Mouse (Mus musculus): ENCODE data around the gene Inpp5f. TPM values are rescaled to one million over a fixed set of nuclear protein-coding genes. Genes with fewer than 3 reads are reported as not detected.
A peak's percentile ranks its signal among the peaks of the same experiment; 100 is the strongest.
"Not testable (repeated sequence)": the region's sequence is repeated elsewhere in the genome, so short reads cannot be mapped to it uniquely, and the experiment has no call there.

The Inpp5f gene
- total RNA-seq, 2 experiments from 2014 or later: 8.9 to 9.9 TPM

DNA sequence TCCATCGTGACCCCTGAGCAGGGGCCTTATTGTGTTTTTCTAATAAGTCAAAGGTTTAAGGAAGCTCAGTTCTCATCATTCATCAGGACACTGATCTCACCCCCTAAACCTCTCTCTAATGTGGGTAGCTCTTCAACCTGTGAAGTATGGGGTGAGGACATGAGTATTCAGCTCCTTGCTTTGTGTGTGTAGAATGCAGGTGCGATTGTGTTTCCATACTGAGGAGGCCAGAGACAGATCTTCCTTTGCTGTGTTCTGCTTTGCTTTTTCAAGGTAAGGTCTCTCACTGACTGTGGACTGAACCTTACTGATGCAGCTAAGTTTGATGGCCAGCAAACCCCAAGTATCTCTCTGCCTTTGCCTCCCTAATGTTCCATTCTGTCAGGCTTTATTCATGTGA is 14.9 kb upstream of the Inpp5f start:
- DNase-seq: no peak

DNA sequence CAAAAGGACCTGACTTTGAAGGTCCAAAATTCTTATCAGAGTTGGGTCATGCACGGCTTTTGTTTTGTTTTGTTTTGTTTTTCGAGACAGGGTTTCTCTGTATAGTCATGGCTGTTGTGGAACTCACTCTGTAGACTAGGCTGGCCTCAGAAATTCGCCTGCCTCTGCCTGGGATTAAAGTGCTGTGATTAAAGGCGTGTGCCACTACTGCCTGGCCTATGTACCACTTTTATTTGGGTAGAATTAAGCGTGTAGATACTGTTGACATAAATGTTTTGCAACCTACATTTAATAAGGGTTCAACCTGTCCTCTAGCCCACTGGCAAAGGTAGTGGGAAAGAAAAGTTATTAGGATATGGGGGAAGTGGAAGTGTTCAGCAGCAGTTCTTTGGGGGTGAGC is 12.1 kb upstream of the Inpp5f start:
- DNase-seq: no peak

DNA sequence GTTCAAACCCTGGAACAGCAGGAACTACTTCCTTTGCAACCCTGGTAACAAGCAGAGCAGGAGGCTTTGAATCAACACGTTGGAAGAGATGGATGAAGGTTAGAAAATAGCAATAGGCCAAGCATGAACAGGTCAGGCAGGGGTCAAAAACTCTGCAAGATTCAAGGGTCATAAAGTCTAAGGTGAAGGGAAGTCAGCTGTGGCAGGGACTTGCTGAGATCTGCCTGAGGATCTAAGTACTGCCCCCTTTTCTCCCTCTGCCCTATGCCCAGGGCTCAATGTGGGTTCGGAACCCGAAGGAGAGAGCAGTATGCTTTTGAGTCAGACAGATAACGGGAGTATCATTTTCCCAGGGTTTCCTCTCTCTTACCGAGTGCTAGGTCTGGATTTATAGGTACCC is 9.3 kb upstream of the Inpp5f start:
- no peak for DNase-seq

DNA sequence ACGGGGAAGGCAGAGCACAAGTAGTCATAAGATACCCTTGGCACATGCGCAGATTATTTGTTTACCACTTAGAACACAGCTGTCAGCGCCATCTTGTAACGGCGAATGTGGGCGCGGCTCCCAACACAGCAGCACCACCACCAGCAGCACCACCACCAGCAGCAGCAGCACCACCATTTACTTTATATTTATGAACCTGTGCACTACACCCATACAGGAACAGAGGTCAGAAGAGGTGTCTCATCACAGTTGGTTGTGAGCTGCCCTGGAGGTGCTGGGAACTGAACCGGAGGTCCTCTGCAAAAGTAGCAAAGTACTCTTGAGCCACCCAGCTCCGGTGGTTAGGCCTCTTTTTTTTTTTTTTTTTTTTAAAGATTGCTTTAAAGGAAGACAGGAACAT is 1.2 kb upstream of the Inpp5f start:
- not testable (repeated sequence) for DNase-seq

DNA sequence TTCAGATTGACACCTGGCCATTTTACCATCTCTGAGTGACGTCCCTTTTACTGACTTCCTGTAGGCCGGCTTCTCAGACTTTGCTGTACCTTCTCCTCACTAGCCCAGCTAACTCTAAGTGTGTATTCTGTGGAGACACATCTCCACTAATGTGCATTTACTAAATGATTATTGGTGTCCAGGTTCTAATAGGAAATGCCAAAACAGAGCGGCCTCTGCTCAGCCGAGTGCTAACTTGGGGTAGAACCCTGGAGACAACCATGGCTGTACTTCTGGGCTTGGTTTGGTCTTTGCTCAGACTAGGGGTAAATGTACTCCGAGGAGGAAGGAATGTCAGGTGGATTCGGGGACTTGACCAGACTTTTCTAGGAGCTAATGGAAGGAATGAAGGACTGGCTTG is 638 bp upstream of the Inpp5f start:
- no peak for DNase-seq

DNA sequence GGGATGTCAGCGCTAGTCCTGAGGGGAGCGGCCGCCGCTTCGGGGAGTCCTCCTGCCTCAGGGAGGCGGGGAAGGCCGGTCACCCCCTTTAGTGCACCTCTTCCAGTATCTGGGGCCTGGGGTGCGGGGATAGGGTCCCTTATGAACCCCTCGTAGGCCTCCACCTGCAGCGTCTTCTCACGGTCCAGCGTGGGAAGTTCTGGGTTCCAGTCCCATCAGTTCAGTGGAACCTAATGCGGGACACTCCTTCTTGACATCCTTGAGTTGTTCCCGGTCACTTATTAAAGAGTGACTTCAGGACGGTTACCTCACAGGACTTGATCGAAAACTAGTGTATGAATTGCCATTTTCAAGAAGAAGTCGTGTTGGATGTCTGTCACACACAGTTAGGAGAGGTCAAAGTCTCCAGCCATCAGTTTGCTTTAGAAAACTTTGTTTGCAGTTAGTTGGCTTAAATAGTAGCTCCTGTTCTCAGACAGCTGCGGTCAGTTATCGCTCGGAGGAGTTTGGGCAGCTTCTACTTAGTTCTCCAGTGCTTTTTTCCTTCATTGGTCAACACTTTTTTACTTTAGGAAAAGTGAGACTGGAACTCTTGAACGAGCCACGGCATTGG is 777 bp downstream of the Inpp5f start:
- DNase-seq: no peak

DNA sequence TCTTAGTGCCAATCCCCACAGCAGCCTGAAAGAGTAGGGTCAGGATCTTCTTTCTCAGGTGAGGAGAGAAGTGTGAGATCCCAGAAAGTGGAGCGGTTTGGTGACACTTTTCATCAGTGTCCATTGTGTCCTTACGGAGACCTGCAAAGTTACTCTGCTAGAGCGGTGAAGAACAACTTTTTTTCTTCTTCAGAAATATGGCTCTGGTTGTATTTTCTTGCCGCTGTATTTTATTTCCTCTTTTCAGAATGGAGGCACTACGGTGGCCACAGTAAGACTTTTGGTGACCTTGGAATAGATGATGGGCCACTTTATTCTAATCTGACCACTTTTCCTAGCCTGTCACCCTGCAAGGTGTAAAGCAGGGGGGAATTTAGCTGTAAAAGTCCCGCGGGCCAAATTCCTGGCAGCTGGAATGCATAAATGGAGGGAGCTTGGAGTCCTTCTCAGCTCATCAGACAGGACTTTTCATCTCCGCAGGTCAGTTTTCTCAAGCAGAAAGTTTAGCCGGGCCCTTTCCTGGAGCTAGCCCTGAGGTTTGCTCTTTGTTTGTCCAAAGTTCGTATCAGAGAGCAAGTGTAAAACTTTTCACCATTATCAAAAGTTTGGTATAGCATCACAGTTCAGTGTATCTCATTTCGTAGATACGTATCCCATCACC is 1.5 kb downstream of the Inpp5f start:
- no peak for DNase-seq

DNA sequence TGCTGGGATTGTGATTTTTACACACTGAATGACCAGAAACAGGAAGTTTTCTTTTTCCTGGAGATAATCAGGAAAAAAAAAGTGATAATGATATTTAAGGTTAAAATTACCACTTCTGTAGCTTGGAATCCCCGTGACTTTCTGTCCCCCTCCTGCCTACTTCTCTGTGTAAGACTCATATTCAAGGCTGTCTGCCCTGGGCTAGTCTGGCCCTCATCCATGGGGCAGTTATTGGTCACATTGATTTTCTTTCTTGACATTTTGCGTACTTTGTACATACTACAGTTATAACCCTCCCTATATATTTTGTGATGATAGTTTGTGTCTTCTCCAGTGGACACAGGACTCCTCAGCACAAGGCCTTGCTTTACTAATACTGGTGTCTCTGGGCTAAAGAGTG is 2.5 kb downstream of the Inpp5f start:
- no peak for DNase-seq

DNA sequence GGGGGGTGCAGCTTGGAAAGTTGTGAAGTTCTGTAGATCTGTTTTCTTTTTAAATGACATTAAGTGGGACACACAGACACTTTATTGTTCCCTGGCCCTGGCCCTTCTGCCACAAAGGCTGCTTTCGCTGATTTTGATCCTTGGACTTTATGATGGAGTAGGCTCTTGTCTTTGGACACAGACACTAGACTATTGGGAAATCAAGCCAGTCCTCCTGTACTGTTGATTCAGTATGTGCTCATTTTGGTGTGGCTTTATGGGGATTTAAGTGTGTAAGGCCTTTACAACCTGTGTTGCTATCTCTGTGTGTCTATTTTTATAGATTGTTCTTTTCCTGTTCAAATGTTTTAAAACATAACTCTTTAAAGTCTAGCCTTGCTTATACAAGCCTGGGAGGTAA is 6.5 kb downstream of the Inpp5f start:
- DNase-seq: no peak

DNA sequence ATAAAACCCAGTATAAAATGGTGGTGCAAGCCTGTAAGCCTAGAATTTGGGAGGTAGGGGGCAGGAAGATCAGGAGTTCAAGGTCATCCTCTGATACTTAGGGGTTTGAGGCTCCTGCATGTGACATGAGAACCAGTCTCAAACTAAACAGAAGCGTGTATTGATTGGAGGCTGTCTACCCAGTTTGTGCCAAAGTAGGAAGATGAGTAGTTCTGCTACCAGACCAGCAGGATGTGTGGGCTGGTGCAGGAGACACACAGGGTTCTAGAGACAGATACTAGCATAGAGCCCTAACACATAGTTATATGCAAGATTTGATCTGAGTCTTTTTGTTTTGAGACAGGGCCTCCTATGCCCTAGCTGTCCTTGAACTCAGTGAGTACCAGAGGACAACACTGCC is 9.1 kb downstream of the Inpp5f start:
- DNase-seq: no peak

DNA sequence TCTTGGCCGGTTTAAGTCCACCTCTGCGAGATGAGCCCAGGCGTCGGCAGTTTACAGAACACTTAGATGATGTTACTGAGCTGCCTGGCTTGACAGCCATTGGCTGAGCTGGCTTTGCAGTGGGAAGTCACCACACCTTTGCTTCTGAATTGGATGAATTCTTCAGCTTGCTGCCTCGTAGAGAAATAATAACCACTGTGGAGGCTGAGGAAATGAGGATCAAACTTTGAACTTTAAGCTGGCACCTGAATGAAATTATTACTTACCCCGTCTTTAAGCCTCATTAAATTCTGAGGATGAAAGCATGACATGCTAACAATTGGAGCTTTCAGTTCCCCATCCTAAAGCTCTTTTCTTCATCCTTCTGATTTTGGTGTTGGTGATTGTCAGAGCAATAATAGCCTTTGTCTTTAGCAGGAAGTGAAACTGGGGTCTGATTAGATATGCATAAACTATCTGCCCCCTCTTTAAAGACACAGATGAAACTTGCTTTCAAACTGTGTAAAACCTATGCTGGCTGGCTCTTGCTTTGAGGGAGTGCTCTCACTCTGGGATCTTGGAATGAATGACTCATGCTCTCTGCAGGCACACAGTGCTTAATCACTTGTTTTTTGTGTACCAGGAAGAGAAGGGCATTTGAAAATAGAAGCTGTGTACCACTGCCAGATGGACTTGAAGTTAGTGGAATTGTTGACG is 11.3 kb downstream of the Inpp5f start:
- peak; percentile 17 for DNase-seq

DNA sequence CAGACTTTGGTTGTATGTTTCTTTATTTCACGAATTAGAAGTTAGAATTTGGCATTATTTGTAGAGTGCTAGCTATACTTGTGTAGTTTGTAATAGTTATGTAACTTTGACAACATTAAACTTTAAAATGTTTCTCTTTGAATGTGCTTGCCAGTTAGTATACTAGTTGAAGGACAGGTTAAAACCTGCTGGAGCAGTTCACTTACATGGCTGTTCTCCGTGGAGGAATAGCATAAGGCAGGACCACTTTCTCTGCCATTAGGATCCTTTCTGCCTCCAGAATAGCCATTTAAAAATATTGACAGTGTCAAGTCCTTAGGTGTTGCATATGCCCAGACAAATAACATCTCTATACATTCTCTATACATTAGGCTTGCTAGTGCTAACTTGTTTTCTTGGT is 11.9 kb downstream of the Inpp5f start:
- no peak for DNase-seq

DNA sequence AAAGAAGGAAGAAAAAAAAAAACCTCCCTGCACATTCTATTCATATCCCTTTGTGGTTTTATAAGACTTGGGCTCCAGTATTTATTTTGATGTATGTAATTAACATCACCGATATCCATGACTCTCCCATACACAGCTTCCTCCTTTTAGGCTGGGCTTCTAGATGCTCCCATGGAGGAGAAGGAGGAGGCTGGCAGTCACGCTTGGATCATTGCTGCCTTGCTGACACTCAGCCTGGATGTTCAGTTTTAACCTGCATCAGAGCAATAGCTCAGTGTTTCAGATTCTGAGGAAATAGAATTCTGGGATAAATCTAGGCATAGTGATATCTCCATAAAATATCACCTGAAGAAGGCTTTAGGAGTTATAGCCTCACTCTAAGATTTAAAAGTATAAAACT is 14.3 kb downstream of the Inpp5f start:
- no peak for DNase-seq

DNA sequence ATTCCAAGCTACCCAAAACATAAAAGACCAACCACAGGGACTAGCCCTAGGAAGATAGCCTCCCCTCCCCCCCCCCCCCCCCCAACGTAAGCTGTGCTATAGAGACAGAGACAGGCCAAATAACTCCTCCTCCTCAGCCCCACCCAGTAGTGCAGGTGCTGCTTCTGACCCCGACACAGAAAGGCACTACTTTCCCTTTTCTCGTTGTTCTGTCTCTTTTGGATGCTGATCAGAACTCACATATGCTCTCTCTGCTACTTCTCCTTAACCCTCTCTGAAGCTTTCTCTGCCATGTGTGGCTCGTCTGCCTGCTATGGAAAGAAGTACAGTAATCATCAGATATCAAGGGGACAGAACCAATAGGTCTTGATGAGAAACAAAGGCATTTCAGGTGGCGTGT is 15.5 kb downstream of the Inpp5f start:
- no peak for DNase-seq

DNA sequence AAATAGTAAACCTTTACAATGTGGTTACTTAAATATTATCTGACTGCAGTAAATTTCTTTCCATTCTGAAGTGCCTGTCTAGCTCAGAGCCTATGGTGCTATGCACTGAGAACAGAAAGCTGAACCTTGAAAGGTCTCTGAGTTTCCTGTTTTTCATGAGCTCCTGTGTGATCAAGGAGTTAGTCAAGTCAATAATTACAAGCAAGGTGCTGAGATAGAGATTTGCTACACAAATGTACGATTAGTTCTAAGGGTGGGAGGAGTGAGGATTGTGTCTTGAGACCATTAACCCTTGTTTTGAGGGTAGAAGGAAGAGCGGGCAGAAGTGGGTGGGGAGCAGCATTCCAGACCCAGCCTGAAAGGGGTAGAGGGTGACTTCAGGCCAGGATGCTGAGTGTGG is 16.1 kb downstream of the Inpp5f start:
- DNase-seq: no peak

DNA sequence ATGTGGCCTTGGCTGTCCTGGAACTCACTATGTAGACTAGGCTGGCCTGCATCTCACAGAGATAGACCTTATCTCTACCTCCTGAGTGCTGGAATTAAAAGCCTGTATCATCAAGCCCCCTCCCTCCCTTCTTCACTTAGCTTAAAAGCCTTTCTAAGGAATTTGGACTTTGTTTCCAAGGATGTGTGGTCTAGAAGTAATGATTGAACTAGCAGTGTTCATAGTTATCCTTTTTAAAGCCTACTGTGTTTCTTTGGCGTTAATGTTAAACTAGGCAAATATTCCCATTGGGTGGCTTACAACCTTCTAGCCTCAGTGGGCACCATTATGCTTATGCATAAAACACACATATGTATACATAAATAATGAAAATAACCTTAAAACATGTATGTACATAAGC is 16.6 kb downstream of the Inpp5f start:
- DNase-seq: no peak

DNA sequence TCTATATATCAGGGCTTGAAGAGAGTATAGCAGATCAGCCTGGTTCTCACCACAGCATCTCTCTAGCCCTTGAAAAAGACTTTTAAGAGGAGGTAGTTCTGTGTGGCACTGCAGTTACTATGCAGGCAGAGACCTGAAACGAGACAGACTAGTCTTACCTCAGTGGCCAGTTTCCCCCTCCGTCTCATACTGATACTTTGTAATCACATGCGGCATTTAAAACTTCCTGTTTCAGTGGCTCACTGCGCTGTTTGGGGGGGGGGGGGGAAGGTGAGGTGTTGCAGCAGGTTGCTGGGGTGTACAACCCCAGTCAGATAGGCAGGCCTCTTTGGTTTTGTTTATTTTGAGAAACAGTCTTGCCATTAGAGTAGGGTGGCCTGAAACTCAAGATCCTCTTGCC is 22.0 kb downstream of the Inpp5f start:
- DNase-seq: no peak

DNA sequence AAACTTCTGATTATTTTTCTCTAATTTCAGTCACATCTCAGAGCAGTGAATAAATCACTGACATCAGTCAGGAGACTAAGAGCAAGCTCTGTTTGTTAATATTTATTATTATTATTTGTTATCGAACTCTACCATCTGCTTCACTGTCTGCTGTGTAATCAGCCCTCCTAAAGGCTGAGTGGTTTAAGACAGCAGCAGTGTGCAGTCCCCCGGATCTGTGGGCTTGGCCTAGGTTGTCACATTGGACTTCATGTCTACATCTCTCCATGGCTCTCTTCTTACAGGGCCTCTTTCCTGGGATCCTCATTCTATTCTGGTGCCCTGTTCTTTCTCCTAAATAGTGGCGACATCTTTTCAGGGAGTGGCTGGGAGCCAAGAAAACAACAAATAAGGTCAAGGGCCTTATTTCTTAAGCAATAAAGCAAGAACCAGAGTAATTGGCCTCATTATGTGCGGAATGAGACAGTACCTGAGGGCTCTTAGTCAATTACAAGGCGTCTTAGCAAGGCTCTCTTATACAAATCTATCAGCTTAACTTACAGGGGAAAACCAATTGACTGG is 28.9 kb downstream of the Inpp5f start:
- no peak for DNase-seq

DNA sequence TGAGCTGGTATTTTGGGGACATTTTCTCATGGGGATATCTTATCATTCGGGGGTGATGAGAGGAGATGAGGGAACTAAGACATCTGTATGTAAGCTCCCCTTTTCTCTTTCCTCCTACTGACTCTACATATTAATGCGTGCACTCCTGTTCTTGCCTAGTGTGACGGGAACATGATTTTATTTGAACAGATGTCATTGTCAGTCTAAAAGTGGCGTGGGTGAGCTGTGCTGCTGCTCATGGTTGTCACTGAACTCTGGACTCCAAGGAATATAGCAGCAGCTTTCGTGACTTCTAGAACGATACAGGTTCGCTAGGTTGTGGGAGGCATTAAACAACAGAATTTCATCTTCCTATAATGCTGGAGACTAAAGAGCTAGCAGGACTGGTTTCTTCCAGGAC is 30.4 kb downstream of the Inpp5f start:
- no peak for DNase-seq

DNA sequence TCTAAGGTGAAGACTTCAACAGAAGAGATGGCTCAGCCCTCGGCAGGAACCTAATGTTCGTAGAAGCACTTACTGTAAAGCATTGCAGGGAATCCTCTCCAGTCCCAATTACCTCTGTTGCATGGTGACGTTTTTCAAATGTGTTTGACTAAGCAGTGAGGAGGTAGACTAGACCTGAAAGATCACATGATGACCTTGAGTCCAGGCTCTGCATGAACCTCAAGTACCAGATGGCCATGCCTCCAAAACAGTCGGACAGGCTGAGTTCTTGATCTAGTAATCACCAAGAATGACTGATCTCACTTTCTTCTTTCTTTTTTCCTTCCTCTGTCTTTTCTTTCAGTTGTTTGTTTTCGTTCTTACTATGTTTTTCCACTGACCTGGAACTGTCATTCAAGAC is 31.3 kb downstream of the Inpp5f start:
- no peak for DNase-seq

DNA sequence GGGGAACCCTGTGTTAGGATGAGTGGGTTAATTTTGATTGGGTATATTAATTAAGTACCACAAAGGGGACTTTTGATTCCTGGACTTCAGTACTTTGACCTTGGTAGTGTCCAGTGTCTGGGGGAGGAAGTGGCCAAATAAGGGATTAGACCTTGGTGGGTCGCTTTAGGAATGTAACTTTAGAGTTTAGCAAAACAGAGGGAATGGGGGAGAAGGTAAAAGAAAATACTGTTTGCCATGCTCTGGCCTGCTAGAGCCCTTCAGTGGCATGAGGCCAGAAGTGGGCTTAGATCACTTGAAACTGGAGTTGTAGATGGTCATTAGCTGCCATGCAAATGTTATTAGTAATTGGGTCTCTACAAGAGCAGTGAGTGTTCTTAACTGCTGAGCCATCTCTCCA is 45.8 kb downstream of the Inpp5f start:
- DNase-seq: no peak

DNA sequence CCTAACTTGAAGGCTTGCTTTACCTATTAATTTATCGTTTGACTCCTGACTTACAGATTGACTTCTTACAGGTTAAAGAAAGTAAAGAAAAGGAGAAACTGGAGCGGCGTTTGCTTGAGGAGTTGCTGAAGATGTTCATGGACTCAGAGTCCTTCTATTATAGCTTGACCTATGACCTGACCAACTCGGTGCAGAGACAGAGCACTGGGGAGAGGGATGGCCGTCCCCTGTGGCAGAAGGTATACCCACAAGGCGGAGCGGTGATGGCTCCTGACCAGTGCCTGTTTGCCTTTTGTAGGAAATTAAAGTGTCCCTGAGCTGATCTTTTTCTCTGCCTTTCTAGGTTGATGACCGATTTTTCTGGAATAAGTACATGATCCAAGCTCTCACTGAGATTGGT is 52.8 kb downstream of the Inpp5f start:
- DNase-seq: no peak

DNA sequence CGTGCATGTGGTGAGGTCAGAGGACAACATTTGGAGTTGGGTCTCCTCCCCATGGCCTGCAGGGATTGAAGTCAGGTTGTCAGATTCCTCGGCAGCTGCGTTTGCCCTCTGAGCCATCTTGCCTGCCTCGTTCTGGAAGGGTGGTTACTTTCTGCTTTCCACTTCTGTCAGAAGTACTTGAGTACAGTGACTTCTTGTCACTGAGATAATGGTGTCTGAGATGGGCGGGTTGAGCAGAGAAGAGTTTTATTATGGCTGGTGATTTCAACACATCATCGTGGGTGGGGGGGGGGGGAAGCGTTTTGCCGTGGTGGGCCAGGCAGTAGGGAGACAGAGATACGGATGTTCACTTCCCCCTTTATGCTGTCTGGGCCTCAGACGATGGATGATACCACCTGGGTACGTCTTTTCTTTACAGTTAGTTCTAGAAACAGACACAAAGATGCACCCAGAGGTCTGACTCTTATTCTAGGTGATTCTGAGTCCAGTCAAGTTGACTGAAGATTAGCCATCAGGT is 53.8 kb downstream of the Inpp5f start:
- no peak for DNase-seq

DNA sequence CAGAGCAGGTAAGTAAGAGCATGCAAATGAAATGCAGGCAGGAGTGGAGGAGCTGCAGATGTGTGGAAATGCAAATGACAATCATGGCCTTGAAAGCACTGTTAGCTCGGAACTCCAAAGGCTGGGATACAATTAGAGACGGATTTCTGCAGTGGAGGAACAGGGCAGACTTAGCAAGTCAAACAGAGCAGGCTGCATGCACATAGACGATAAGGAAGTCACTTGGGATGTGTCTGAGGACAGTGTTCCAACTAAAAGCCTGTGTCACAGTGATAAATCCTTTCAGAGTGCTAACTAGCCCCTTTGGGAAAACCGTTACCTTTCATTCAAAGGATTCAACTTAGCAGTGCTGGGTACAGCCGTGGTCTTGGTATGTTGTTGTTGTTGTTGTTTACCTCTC is 56.7 kb downstream of the Inpp5f start:
- DNase-seq: no peak
